Mouse (Mus musculus) frontal cortex, adult (tissue): ENCODE data around the gene Gm20219.

Experiments used
- ATAC-seq: cut with Nextera tagmentation; 2 replicates; pipeline ENCODE4 v1.9.2; 2017; ENCODE audit warnings: mild to moderate bottlenecking, moderate library complexity, mixed read lengths; ENCODE audit not compliant: low TSS enrichment

Gene Gm20219

GRCm38 (mm10) chr17:56512310-56512709 lies 41.9 kb downstream of the Gm20219 start, which contains the start of gene Znrf4:
Gene Znrf4 (minus strand): TSS chr17:56512431.
- ATAC-seq: no peak

- no peak for ATAC-seq
Measured at GRCm38 (mm10) chr17:56511707-56512090, 42.5 kb downstream of the Gm20219 start.

GRCm38 (mm10) chr17:56510970-56511706 lies 43.0 kb downstream of the Gm20219 start:
- ATAC-seq: no peak

GRCm38 (mm10) chr17:56510473-56510969 lies 43.7 kb downstream of the Gm20219 start:
- no peak for ATAC-seq

GRCm38 (mm10) chr17:56509707-56510472 lies 44.3 kb downstream of the Gm20219 start:
- ATAC-seq: no peak

- ATAC-seq: no peak
Measured at GRCm38 (mm10) chr17:56509021-56509640, 45.1 kb downstream of the Gm20219 start.

GRCm38 (mm10) chr17:56507161-56508068 lies 46.8 kb downstream of the Gm20219 start:
- peak; percentile 93 for ATAC-seq

GRCm38 (mm10) chr17:56506417-56507065 lies 47.6 kb downstream of the Gm20219 start:
- ATAC-seq: no peak

GRCm38 (mm10) chr17:56505401-56505800 lies 48.8 kb downstream of the Gm20219 start:
- ATAC-seq: no peak

- ATAC-seq: peak; percentile 53
Measured at GRCm38 (mm10) chr17:56502526-56502925, 51.7 kb downstream of the Gm20219 start.

GRCm38 (mm10) chr17:56501635-56502400 lies 52.4 kb downstream of the Gm20219 start:
- ATAC-seq: peak; percentile 24
